Mouse (Mus musculus): ENCODE results near the gene Cldn20. TPM values are rescaled to one million over a fixed set of nuclear protein-coding genes. Genes with fewer than 3 reads are reported as not detected.

The Cldn20 gene
- 1 to 10 TPM in 1 of 2 experiments, not detected in 1; 1.5 TPM for total RNA-seq (2021)
- long read RNA-seq, experiment 1: 0 reads
- long read RNA-seq, experiment 2: 0 reads

DNA sequence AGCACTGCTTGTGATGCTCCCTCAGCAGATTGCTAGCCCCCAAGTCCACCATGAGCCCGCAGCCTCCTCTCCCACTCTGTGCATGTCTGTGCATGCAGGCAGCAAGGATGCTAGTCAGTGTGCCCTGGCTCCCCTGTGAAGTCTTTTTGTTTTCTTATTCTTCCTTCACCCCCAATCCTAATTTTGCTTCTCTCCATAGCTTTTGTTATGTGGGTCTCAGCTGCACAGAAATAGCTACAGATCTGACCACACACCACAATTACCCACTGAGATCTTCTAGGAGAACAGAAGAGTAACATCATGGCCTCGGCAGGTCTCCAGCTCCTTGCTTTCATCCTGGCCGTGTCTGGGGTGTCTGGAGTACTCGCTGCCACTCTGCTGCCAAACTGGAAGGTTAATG lies at the start of gene Cldn20:
TSS of gene Cldn20 (plus strand) at position 301 of the 400 bp plus-strand sequence.
- DNase-seq (ENCODE audit: low spot score in 2 of 2): no peak

- peak in 1 of 2 experiments; percentile 35 for DNase-seq (ENCODE audit: low spot score in 2 of 2)
These were observed 49.3 kb upstream of the Cldn20 start for GRCm38 (mm10) chr17:3483091-3483490.

DNA sequence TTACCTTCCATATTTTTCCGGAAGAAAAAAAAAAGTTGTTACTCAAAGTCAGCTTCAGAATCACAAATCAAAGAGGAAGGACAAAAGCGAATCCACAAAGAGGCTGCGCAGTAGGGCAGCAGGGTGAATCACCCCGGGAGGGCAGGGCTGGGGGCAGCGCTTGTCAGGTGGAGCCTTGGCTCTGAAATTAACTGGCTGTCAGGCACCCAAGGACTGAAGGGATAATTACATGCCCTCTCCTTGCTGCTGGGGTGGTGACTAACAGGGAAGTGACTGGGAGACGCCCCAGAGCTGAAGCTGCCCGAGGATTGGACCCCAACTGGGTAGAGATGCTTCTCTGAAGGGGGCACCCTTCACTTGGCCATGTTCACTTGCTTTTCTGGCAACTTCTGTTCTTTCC lies 46.5 kb upstream of the Cldn20 start:
- DNase-seq (ENCODE audit: low spot score in 2 of 2): no peak

DNA sequence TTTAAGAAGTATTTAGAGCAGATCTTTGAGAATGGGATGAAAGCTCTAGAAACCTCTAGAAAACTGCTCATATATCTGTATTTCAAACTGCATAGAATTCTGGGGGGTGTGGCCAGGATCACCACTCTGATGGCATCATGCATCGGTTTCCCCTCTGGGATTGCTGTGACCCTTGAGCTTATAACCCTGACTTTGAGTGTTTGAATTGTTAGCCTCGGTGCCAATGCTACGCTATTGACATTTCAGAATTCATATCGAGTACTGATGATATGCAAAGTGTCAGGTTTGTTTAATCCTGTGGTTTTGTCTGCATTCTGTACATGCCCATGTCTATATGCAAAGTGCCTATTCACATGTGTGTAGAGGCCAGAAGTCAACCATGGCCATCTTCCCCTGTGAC lies 45.1 kb upstream of the Cldn20 start:
- DNase-seq (ENCODE audit: low spot score in 2 of 2): no peak

GRCm38 (mm10) chr17:3487721-3488601 lies 44.4 kb upstream of the Cldn20 start:
- DNase-seq (ENCODE audit: low spot score in 2 of 2): peak in 1 of 2 experiments; percentile 30

GRCm38 (mm10) chr17:3490216-3490895 lies 42.0 kb upstream of the Cldn20 start:
- peak in 1 of 2 experiments; percentile 30 for DNase-seq (ENCODE audit: low spot score in 2 of 2)

- no peak for DNase-seq (ENCODE audit: low spot score in 2 of 2)
These were observed 41.3 kb upstream of the Cldn20 start for GRCm38 (mm10) chr17:3491065-3491464.

DNA sequence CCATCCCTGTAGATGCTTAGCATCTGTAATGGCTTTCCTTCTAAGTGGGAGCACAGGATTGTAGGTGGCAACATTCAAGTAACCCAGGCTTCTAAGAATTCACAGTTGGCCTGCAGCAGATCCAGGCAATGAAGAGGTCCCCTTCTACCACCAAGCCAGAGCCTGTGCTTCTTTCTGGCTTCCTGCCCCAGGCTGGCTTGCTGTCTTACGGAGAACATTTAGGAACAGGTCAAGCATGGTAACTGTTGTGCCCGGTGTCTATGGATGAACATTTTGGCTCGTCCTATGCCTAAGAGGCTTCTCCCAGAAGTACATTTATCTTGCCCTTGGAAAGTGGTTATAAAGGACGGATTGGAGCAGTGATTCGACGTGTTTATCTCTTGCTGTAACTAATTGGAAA lies 40.7 kb upstream of the Cldn20 start:
- DNase-seq (ENCODE audit: low spot score in 2 of 2): no peak

GRCm38 (mm10) chr17:3495576-3495975 lies 36.8 kb upstream of the Cldn20 start:
- peak in 1 of 2 experiments; percentile 61 for DNase-seq (ENCODE audit: low spot score in 2 of 2)

DNA sequence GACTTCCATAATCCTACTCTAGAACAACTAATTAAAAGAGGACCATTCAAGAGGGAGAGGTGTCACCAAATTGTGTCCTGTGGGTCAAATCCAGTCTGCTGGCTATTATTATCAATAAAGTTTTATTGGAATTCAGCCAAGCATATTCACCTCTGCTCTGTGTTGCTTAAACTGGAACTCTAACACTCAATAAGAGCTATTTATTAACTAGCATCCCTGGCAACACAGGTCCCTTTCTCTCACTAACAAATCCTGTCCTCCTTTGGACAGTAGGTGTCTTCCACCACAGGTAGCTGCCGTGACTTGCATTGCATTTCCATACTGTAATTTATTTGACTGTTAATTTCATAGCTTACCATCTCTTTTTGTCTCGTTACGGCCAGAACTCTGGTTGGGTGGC lies 36.3 kb upstream of the Cldn20 start:
- no peak for DNase-seq (ENCODE audit: low spot score in 2 of 2)

- no peak for DNase-seq (ENCODE audit: low spot score in 2 of 2)
These were observed 34.3 kb upstream of the Cldn20 start for GRCm38 (mm10) chr17:3498086-3498485.

- peak in 1 of 2 experiments; percentile 36 for DNase-seq (ENCODE audit: low spot score in 2 of 2)
These were observed 33.8 kb upstream of the Cldn20 start for GRCm38 (mm10) chr17:3498580-3498979.

GRCm38 (mm10) chr17:3499468-3499867 lies 32.9 kb upstream of the Cldn20 start:
- DNase-seq (ENCODE audit: low spot score in 2 of 2): no peak

- no peak for DNase-seq (ENCODE audit: low spot score in 2 of 2)
These were observed 32.3 kb upstream of the Cldn20 start for GRCm38 (mm10) chr17:3500076-3500475.

GRCm38 (mm10) chr17:3500936-3501335 lies 31.4 kb upstream of the Cldn20 start:
- no peak for DNase-seq (ENCODE audit: low spot score in 2 of 2)

DNA sequence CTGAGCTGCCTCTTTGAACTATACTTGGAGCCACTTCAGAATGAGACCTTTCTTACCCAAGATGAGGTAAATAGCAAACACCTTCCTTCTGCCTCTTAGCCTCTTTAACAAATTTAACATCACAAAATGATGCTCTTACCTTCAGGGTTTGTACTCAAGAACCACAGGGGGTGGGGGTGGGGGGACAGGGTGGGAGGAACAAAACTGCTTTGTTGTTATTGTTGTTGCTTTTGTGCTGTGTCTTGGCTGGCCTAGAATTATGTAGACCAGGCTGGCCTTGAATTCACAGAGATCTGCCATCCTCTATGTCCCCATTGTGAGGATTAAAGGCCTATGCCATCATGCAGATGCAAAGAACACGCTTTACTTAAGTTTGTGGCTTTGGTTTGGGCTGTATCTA lies 26.6 kb upstream of the Cldn20 start:
- DNase-seq (ENCODE audit: low spot score in 2 of 2): no peak

- no peak for DNase-seq (ENCODE audit: low spot score in 2 of 2)
These were observed 25.8 kb upstream of the Cldn20 start for GRCm38 (mm10) chr17:3506508-3506907.

GRCm38 (mm10) chr17:3509841-3510240 lies 22.5 kb upstream of the Cldn20 start:
- peak; percentile 67 to 72 for DNase-seq (ENCODE audit: low spot score in 2 of 2)

DNA sequence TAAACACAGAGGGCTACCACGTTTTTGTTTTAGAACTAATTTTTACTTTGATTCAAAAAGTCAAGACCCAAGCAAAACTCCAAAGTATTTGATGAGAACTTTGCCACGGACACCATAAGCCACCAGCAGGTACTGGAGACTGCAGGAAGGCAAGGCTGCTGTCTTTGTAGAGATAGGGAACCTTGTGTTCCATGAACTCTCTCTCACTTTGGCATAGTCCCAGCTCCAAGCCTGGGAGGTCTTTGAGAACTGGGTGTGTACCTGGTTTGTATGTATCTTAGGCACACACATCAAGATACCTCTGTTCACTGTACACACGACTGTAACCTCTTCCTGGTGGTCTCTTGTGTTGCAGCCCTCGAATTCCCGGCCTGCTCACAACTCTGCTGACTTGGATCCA lies 18.0 kb upstream of the Cldn20 start:
- no peak for DNase-seq (ENCODE audit: low spot score in 2 of 2)

GRCm38 (mm10) chr17:3515851-3516250 lies 16.5 kb upstream of the Cldn20 start:
- DNase-seq (ENCODE audit: low spot score in 2 of 2): no peak

DNA sequence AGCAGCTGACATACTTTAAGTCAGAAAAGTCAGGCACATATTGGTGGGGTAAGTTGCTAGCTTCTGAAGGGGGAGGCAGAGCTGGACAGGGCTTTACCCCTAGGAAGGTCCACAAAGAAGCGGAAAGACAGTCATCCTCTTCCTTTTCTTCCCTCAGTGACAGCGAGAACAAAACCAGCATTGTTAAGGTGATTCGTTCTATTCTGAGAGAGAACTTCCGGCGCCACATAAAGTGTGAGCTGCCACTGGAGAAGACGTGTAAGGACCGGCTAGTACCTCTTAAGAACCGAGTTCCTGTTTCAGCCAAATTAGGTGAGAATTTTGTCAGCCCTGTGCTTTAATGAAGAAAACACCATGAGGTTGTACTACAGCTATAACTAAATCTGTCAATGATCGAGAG lies 15.9 kb upstream of the Cldn20 start:
- no peak for DNase-seq (ENCODE audit: low spot score in 2 of 2)

DNA sequence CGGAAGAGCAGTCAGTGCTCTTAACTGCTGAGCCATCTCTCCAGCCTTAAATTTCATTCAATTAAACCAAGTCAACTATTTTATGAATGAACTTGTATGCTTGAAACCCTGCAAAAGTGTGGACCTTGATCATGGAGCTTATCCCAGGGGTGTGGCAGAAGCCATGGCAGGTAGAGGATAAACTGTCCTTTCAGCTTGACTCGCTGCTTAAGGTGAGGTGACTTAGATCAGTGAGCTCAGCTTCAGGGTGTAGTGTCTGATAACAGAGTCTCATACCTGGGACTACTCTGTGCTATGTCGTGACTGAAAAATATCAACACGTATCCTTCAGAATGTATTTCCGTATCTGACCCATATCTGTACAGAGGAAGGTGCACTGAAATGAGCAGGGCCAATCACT lies 12.0 kb upstream of the Cldn20 start:
- no peak for DNase-seq (ENCODE audit: low spot score in 2 of 2)

Data from left cerebral cortex, adult 18-20 months (tissue).